Mouse (Mus musculus): ENCODE measurements around the gene Hoxa11. TPM values are rescaled to one million over a fixed set of nuclear protein-coding genes. Genes with fewer than 3 reads are reported as not detected.

Hoxa11 gene
- polyA plus RNA-seq, 1 experiment from 2014 or later, result not detected

- H3K9ac ChIP-seq, result no peak overlapping the region
- 0 out of 2 replicates have a peak overlapping the region, but pooled peaks have one; percentile 1 for H3K4me3 ChIP-seq
- no peaks in the 10 kb centered on the region for H3K36me3 ChIP-seq
- peaks cover 4% of the 10 kb centered on the region; the same call in 1 of the 2 replicates for H3K4me1 ChIP-seq (replicated peaks)
- no peak overlapping the region for H3K4me2 ChIP-seq
- under 1% methylated on average over 35 of the region's 35 CpGs for WGBS
- no peak for ATAC-seq (ENCODE audit: insufficient number of reproducible peaks, low FRiP score)
- no peak overlapping the region for H3K27ac ChIP-seq (ENCODE audit: poor library complexity, severe bottlenecking)
- no peaks in the 10 kb centered on the region for H3K9me3 ChIP-seq (replicated peaks)
- H3K27me3 ChIP-seq (replicated peaks), result peaks cover 79% of the 10 kb centered on the region
Observed at GRCm38 (mm10) chr6:52252775-52253376, 7.3 kb upstream of the Hoxa11 start.

GRCm38 (mm10) chr6:52252016-52252774 lies 6.6 kb upstream of the Hoxa11 start:
- Histone ChIP-seq H3K9me3 (replicated peaks) (no peaks in the 10 kb centered on the region), H3K4me2 (no peak overlapping the region), H3K27me3 (replicated peaks) (peaks cover 83% of the 10 kb centered on the region), H3K36me3 (no peaks in the 10 kb centered on the region), H3K9ac (no peak overlapping the region), H3K4me3 (no peak overlapping the region), H3K4me1 (replicated peaks) (peaks cover 4% of the 10 kb centered on the region; the same call in 1 of the 2 replicates), H3K27ac (ENCODE audit: poor library complexity, severe bottlenecking) (no peak overlapping the region)
- 2% methylated on average over 24 of the region's 24 CpGs for WGBS
- ATAC-seq (ENCODE audit: insufficient number of reproducible peaks, low FRiP score), result no peak

- Histone ChIP-seq H3K4me1 (replicated peaks) (peaks cover 6% of the 10 kb centered on the region; the same call in 1 of the 2 replicates), H3K9me3 (replicated peaks) (no peaks in the 10 kb centered on the region), H3K4me3 (no peak overlapping the region), H3K36me3 (no peaks in the 10 kb centered on the region), H3K4me2 (no peak overlapping the region), H3K27ac (ENCODE audit: poor library complexity, severe bottlenecking) (no peak overlapping the region), H3K9ac (no peak overlapping the region), H3K27me3 (replicated peaks) (peaks cover 85% of the 10 kb centered on the region)
- WGBS, result 10% methylated on average over 7 of the region's 7 CpGs
- no peak for ATAC-seq (ENCODE audit: insufficient number of reproducible peaks, low FRiP score)
Observed at GRCm38 (mm10) chr6:52251177-52251879, 5.7 kb upstream of the Hoxa11 start.

GRCm38 (mm10) chr6:52249826-52250225 lies 4.2 kb upstream of the Hoxa11 start:
- H3K9ac ChIP-seq, result no peak overlapping the region
- H3K36me3 ChIP-seq, result no peaks in the 10 kb centered on the region

GRCm38 (mm10) chr6:52249415-52249738 lies 3.8 kb upstream of the Hoxa11 start:
- Histone ChIP-seq H3K4me1 (replicated peaks) (peaks cover 12% of the 10 kb centered on the region; the same call in 1 of the 2 replicates), H3K4me3 (no peak overlapping the region), H3K27me3 (replicated peaks) (peaks cover 95% of the 10 kb centered on the region), H3K4me2 (no peak overlapping the region; the same call in 1 of the 2 replicates), H3K27ac (ENCODE audit: poor library complexity, severe bottlenecking) (no peak overlapping the region), H3K9ac (no peak overlapping the region), H3K36me3 (no peaks in the 10 kb centered on the region), H3K9me3 (replicated peaks) (no peaks in the 10 kb centered on the region)
- WGBS, result 1% methylated on average over 16 of the region's 16 CpGs
- no peak for ATAC-seq (ENCODE audit: insufficient number of reproducible peaks, low FRiP score)

More at GRCm38 (mm10) chr6:52249826-52250225, 4.2 kb upstream of the Hoxa11 start:
- no peak for ATAC-seq (ENCODE audit: insufficient number of reproducible peaks, low FRiP score)
- Histone ChIP-seq H3K4me1 (replicated peaks) (peaks cover 11% of the 10 kb centered on the region; the same call in 1 of the 2 replicates), H3K9me3 (replicated peaks) (no peaks in the 10 kb centered on the region), H3K27me3 (replicated peaks) (peaks cover 92% of the 10 kb centered on the region), H3K4me2 (no peak overlapping the region), H3K4me3 (no peak overlapping the region), H3K27ac (ENCODE audit: poor library complexity, severe bottlenecking) (no peak overlapping the region)
- WGBS, result 1% methylated on average over 4 of the region's 4 CpGs

GRCm38 (mm10) chr6:52248638-52249414 lies 3.2 kb upstream of the Hoxa11 start:
- Histone ChIP-seq H3K27ac (ENCODE audit: poor library complexity, severe bottlenecking) (no peak overlapping the region), H3K9me3 (replicated peaks) (no peaks in the 10 kb centered on the region), H3K4me3 (no peak overlapping the region), H3K4me1 (replicated peaks) (peaks cover 12% of the 10 kb centered on the region; the same call in 1 of the 2 replicates), H3K36me3 (no peaks in the 10 kb centered on the region), H3K9ac (no peak overlapping the region), H3K4me2 (no peak overlapping the region; the same call in 1 of the 2 replicates), H3K27me3 (replicated peaks) (peaks cover 95% of the 10 kb centered on the region)
- WGBS, result under 1% methylated on average over 27 of the region's 27 CpGs
- ATAC-seq (ENCODE audit: insufficient number of reproducible peaks, low FRiP score), result no peak

GRCm38 (mm10) chr6:52247766-52248637 lies 2.4 kb upstream of the Hoxa11 start:
- H3K4me1 ChIP-seq (replicated peaks), result 0 out of 2 replicates have a peak, but pooled peaks cover 8% of the 10 kb centered on the region
- no peak overlapping the region for H3K27ac ChIP-seq (ENCODE audit: poor library complexity, severe bottlenecking)
- H3K4me3 ChIP-seq, result no peak overlapping the region
- ATAC-seq (ENCODE audit: insufficient number of reproducible peaks, low FRiP score), result no peak
- H3K9me3 ChIP-seq (replicated peaks), result no peaks in the 10 kb centered on the region
- no peak overlapping the region for H3K9ac ChIP-seq
- H3K27me3 ChIP-seq (replicated peaks), result peaks cover 96% of the 10 kb centered on the region
- WGBS, result 1% methylated on average over 23 of the region's 23 CpGs
- no peak overlapping the region for H3K4me2 ChIP-seq
- H3K36me3 ChIP-seq, result no peaks in the 10 kb centered on the region

GRCm38 (mm10) chr6:52246916-52247315 lies 1.3 kb upstream of the Hoxa11 start:
- Histone ChIP-seq H3K27ac (ENCODE audit: poor library complexity, severe bottlenecking) (no peak overlapping the region), H3K4me1 (replicated peaks) (0 out of 2 replicates have a peak, but pooled peaks cover 8% of the 10 kb centered on the region), H3K9me3 (replicated peaks) (no peaks in the 10 kb centered on the region), H3K4me2 (no peak overlapping the region), H3K27me3 (replicated peaks) (peaks cover 96% of the 10 kb centered on the region), H3K4me3 (no peak overlapping the region), H3K36me3 (no peaks in the 10 kb centered on the region), H3K9ac (no peak overlapping the region)
- 4% methylated on average over 3 of the region's 3 CpGs for WGBS
- no peak for ATAC-seq (ENCODE audit: insufficient number of reproducible peaks, low FRiP score)

- whole genome bisulfite sequencing, result under 1% methylated on average over 26 of the region's 26 CpGs
- Histone ChIP-seq H3K36me3 (no peaks in the 10 kb centered on the region), H3K4me1 (replicated peaks) (0 out of 2 replicates have a peak, but pooled peaks cover 8% of the 10 kb centered on the region), H3K4me2 (no peak overlapping the region), H3K9ac (no peak overlapping the region), H3K27me3 (replicated peaks) (peaks cover 96% of the 10 kb centered on the region), H3K9me3 (replicated peaks) (no peaks in the 10 kb centered on the region), H3K4me3 (no peak overlapping the region), H3K27ac (ENCODE audit: poor library complexity, severe bottlenecking) (no peak overlapping the region)
- ATAC-seq (ENCODE audit: insufficient number of reproducible peaks, low FRiP score), result no peak
Observed at GRCm38 (mm10) chr6:52246403-52246803, 793 bp upstream of the Hoxa11 start.
